Mouse (Mus musculus): Measurements from ENCODE around the gene Osbp.
"Not testable (repeated sequence)": the region's sequence is repeated elsewhere in the genome, so short reads cannot be mapped to it uniquely, and the experiment has no call there.

Osbp gene

GRCm38 (mm10) chr19:11965023-11965942 lies at the start of gene Osbp:
Gene Osbp (plus strand): TSS chr19:11965941.
- DNase-seq (ENCODE audit: extremely low read depth, low read depth, low spot score), result peak; percentile 99

- no peak for DNase-seq (ENCODE audit: extremely low read depth, low read depth, low spot score)
These were observed 43.7 kb upstream of the Osbp start for GRCm38 (mm10) chr19:11922068-11922467.

- not testable (repeated sequence) for DNase-seq (ENCODE audit: extremely low read depth, low read depth, low spot score)
These were observed 43.2 kb upstream of the Osbp start for GRCm38 (mm10) chr19:11922515-11922914.

DNA sequence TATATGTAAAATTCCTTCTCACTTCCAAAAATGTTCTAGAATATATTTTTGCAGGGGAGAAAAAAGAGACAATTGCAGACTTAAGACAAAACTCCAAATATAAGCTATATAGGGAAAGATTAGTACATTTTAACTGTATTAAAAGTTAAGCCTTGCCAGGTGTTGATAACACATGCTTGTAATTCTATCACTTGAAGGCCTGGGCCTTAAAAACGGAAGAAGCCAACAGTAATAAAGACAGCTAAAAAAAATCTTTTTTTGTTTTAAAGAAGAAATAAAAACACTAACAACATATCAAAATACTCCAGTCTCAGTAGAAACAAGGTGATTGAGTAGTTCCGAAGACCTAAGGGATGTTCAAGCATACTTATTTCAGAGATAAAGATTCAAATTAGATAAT lies 39.4 kb upstream of the Osbp start:
- no peak for DNase-seq (ENCODE audit: extremely low read depth, low read depth, low spot score)

GRCm38 (mm10) chr19:11928025-11928748 lies 37.6 kb upstream of the Osbp start:
- DNase-seq (ENCODE audit: extremely low read depth, low read depth, low spot score), result no peak

DNA sequence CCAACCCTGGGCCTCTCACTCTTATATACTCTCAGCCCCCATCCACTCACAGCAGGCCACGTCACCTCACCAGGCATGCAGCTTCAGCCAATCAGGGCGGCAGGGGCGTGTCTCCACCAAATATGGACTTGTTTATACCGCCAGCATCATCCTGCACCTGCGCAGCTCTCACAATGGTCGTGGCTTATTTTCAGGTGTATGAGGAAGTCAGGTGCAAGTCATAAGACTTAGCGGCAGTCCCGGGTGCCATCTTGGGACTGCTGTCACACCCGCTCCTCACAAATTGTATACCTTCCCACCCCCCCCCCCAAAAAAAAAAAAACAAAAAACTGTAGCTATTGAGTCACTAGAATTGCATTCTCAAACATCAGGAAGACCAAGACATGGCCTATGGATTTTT lies 19.3 kb upstream of the Osbp start:
- not testable (repeated sequence) for DNase-seq (ENCODE audit: extremely low read depth, low read depth, low spot score)

DNA sequence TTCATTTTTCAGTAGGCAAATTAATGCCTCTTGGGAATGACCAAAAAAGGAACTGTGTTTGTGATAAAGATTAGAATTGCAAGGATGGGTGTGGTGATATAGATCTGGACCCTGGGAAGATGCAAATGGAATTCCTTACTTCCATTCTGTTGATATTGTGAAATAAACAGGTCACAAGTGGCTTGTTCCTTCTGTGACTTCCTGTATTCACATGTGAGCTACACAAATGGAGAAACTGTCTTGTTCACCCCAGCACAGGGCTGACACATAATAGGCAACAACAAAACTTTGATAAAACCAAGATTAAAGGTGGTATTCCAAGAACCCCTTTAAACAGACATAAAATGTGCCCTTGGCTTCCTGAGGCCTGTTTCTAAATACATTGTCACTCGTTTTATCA lies 15.9 kb upstream of the Osbp start:
- no peak for DNase-seq (ENCODE audit: extremely low read depth, low read depth, low spot score)

DNA sequence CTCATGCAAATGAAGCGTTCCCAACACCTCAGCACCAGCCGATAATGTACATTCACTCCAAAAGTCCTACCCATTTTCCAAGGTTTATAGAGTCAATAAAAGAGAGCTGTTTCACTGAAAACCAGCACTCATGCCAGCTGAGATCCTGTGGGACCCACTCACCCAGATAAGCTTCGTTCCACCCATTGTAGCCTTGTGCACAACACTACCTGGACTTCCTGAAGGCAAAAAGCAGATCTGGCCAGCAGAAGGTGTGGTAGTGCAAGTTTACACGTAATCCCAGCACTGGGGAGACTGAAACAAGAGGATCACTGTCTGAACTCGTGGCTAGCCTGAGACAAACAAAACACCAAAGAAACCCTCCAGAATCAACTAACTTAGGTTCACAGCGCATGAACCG lies 15.0 kb upstream of the Osbp start:
- DNase-seq (ENCODE audit: extremely low read depth, low read depth, low spot score), result no peak

GRCm38 (mm10) chr19:11954206-11954605 lies 11.5 kb upstream of the Osbp start:
- no peak for DNase-seq (ENCODE audit: extremely low read depth, low read depth, low spot score)

- no peak for DNase-seq (ENCODE audit: extremely low read depth, low read depth, low spot score)
These were observed 9.1 kb upstream of the Osbp start for GRCm38 (mm10) chr19:11956636-11957035.

- no peak for DNase-seq (ENCODE audit: extremely low read depth, low read depth, low spot score)
These were observed 8.3 kb upstream of the Osbp start for GRCm38 (mm10) chr19:11957396-11957795.

DNA sequence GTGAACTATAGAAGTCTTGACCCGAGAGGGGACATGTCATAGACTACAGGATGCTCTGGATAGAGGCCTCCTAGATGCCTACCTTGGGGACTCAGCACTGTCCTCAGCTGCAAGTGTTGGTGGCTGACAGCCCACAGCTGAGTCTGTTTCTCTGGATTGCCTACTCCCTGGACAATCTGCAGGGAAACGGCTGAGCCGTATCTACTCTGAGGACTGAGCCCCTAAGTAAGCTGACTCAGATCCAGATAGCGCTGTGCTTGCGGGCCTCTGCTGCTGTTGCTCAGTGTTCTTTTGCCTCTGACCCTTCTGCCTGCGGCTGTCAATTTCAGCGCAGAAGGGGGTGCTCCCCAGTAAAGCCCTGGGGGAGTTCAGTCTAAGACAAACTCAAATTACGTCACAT lies 7.9 kb upstream of the Osbp start:
- no peak for DNase-seq (ENCODE audit: extremely low read depth, low read depth, low spot score)

DNA sequence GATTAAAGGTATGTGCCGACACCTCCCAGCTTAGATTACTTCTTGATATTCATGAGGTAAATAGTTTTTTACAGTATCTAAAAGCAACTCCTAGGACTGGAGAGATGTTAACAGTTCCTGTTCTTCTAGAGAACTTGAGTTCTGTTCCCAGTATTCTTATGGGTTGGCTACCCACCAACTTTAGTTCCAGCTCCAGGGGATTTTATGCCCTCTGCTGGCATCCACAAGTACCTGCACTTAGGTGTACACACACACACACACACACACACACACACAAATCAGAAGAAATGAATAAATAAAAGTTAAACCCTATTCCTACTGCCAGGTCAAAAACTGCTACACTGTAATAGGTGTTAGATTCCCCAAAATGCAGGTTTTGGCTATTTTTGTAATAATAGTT lies 1.5 kb upstream of the Osbp start:
- no peak for DNase-seq (ENCODE audit: extremely low read depth, low read depth, low spot score)

GRCm38 (mm10) chr19:11966201-11966636 lies 478 bp downstream of the Osbp start:
- no peak for DNase-seq (ENCODE audit: extremely low read depth, low read depth, low spot score)

DNA sequence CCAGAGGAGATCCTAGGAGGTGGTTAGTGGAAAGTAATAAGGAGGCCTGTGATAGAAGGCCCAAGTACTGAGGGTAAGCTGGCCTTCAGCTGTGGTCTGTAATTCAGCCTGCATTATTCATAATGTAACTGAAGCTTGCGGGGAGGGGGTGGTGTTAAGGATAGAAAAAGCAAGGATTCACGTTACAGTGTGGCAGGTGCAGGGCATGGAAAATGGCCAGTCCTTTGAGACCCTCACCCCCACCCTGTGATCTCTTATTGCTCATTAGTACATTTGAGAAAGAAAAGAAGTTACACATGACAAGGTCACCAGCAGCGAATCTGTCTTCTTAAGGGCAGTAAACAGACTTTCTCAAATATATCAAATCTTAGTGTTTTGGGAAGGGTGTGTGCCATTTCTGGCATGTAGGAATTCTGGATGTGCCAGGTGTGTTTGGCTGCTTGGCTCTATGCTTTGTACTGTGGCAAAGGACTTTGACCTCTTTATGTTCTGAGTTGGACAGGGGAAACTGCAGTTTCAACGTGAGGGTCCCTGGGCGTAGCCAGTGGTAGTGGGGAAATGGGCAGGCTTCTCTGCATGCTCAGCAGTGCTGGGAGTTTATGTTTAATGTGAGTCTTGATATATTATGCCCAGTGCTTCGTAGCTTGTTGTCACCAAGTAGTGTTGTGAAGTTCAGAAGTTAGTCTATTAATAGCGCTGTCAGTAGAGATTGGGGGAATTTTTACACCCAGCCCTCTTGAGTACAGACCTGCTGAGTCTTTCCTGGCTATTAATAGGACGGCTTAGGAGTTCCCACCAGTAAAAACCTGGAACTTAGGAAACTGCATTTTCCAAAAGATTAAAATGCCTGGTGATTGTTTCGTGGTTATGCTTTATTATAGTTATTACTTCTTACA lies 3.7 kb downstream of the Osbp start:
- DNase-seq (ENCODE audit: extremely low read depth, low read depth, low spot score), result no peak

GRCm38 (mm10) chr19:11973511-11974222 lies 7.9 kb downstream of the Osbp start:
- no peak for DNase-seq (ENCODE audit: extremely low read depth, low read depth, low spot score)

DNA sequence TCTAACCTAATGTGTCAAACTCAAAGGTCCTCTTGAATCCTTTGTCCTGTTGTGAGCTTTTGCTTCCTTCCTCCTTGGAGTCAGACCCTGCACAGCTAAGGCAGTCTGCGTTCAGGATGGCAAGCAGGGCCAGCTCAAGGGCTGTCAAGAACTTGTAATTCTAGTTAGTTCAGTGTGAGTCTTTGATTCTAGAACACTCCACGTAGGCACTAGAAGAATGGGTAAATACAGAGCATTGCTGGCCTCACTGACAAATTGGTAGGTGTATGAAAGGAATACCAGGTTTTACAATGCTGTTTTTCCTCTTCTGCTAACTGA lies 8.4 kb downstream of the Osbp start:
- no peak for DNase-seq (ENCODE audit: extremely low read depth, low read depth, low spot score)

DNA sequence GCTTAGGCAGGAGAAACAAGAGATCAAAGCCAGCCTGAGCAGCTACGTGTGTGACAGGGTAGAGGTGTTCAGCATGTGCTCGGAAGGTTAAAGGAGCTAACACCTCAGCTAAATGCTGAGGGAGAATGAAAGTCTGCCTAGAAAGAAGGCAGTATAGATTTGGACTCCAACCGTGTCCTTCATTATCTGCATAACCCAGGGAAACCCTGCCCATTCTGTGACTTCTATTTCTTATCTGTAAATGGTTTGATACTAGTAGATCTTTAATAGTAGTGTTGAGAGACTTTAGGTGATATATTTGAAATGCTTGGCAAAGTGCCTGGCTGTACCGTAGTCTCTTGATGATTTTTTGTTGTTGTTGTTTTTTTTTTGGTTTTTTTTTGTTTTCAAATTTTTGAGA lies 9.9 kb downstream of the Osbp start:
- no peak for DNase-seq (ENCODE audit: extremely low read depth, low read depth, low spot score)

DNA sequence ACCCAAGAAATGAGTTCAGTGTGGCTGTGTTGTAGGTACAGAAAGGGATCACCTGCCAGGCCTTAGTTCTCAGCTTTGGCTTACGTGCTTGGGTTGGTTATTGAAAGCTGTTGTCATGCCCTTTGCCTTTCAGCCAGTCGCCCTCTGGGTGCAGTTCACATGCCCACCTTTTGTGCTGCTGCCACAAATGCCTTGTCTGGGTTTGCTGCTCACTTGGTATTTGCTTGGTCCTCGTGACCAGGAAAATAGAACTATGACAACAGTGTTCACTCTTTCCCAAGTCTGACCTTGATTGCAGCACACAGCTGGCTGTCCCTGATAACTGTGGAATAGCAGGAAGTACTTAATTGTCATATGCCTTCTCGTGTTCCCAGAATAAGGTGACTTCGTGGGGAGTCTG lies 11.6 kb downstream of the Osbp start:
- no peak for DNase-seq (ENCODE audit: extremely low read depth, low read depth, low spot score)

DNA sequence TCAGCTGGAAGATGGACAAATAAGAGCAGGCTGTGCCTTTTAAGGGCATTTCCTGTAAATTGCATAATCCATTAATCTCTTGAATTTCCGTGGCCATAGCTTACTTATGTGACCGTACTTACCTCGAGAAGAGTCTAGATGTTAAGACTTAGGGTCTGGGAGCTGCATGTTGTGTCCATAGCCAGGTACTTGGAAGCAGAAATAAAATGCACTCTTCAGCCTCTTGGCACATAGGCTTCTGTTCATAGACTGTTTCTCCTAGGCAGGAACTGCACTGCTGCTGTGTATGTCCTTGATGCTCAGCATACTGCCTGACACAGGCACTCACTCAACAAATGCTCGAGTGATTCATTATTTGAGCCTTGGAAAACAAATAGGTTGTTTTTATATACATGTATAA lies 14.7 kb downstream of the Osbp start:
- no peak for DNase-seq (ENCODE audit: extremely low read depth, low read depth, low spot score)

- DNase-seq (ENCODE audit: extremely low read depth, low read depth, low spot score), result not testable (repeated sequence)
These were observed 18.9 kb downstream of the Osbp start for GRCm38 (mm10) chr19:11984614-11985013.

All from fat pad, adult 2 months (tissue).